Mouse (Mus musculus) lung, postnatal 14 days (tissue): ENCODE results near the gene 4930432M17Rik.

Experiments
- DNase-seq: peaks from one replicate; pipeline ENCODE4 v3.0.0; 2021

Gene 4930432M17Rik

GRCm38 (mm10) chr3:121670462-121670861 is at the start of gene 4930432M17Rik:
TSS of gene 4930432M17Rik (plus strand) at chr3:121670762.
- no peak for DNase-seq

GRCm38 (mm10) chr3:121625662-121626061 is 44.9 kb upstream of the 4930432M17Rik start:
- no peak for DNase-seq

DNA sequence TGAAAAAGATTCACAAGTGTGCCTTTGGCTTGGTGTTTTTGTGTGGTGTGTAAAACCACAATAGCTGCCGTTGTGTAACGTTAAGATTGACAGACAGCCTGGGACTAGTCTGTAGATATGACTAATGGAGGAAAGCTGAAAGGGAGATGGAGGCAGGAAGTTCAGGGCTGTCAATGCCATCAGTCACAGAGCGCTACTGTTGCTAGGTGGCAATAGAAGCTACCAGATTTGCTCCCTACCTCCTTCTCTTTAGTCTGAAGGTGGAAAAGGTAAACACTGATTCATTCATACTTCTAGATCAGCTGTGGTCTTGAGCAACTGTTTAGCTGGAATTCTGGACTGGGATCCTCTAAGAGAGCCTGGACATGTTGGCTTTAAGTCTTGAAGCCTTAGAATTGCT is 44.3 kb upstream of the 4930432M17Rik start:
- no peak for DNase-seq

DNA sequence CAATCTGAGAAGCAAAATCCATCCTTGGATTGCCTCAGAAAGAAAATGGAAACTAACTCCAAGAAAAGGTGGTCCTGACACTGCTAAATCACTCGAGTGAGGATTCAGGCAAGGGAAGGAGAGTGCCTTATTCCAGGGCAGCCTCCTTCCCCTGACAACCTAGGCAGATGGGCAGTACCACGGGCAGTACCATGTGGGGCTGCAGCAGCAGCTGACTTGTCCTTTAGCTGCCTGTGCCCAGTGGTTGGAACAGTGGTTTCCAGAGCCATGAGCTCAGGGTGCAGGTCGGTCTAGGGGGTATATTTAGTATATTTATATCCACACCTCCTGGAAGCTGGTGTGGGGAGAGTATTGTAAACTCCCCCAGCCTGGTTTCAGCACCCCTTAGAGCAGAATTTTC is 42.3 kb upstream of the 4930432M17Rik start:
- no peak for DNase-seq

- DNase-seq = no peak
Observed at GRCm38 (mm10) chr3:121630626-121631025, 39.9 kb upstream of the 4930432M17Rik start.

DNA sequence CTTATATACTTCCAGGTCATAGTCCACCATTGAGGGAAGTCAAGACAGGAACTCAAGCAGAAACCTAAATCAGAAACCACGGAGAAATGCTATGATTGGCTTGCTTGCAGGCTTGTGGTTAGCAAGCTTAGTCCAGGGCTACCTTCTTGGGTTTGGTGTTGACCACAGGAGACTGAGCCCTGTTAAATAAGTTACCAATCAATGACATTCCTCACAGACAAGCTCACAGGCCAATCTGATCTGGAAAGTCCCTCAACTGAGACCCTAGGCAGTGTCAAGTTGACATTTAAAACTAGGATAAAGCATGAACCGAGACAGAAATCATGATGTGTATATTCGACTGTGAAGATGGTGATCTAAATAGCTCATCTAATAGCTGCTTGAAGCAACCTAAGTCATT is 35.6 kb upstream of the 4930432M17Rik start:
- no peak for DNase-seq

GRCm38 (mm10) chr3:121635505-121635904 is 35.1 kb upstream of the 4930432M17Rik start:
- peak; percentile 74 for DNase-seq

DNA sequence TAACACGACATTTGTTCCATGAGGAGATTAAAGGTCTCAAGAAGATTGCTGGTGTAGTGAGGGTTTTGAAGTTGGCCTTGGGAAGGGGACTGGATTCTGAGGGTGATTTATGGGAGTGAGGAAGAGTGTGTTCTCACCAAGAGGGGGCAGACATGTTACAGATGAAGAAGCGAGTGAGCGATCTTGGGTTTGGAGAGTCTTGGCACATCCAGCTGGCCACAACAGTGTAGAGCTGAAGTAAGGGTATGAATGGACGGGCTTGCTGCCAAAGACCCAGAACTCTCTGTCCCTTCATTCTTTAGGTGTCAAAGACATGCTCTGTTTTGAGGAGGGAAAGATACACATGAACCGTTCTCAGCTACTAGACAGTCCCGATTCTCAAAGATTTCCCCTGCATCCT is 34.2 kb upstream of the 4930432M17Rik start:
- peak; percentile 83 for DNase-seq

- DNase-seq = no peak
Observed at GRCm38 (mm10) chr3:121636748-121637147, 33.8 kb upstream of the 4930432M17Rik start.

GRCm38 (mm10) chr3:121637792-121638191 is 32.8 kb upstream of the 4930432M17Rik start:
- DNase-seq = no peak

- DNase-seq = no peak
Observed at GRCm38 (mm10) chr3:121638241-121638640, 32.3 kb upstream of the 4930432M17Rik start.

GRCm38 (mm10) chr3:121640611-121641010 is 30.0 kb upstream of the 4930432M17Rik start:
- DNase-seq = no peak

GRCm38 (mm10) chr3:121643236-121643635 is 27.3 kb upstream of the 4930432M17Rik start:
- DNase-seq = peak; percentile 40

DNA sequence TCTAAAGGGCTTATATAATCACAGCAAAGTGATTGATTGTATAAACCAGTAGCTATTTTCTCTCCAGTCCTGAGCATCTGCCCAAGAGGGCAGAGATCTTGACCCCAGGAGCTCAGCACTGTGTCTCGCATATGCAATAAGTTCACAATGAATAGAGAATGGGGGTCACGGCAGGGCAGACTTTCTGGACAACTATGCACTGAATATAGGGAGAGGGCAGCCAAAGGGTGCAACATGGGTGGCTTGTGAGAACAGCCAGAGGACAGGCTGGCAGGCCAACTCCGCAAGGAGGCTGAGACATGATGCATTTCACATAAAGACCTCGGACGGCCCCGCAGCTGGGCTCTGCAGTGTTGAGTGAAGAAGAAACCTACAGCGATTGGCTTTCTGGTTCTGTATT is 25.1 kb upstream of the 4930432M17Rik start:
- DNase-seq = peak; percentile 43

- DNase-seq = peak; percentile 27
Observed at GRCm38 (mm10) chr3:121646364-121647048, 24.1 kb upstream of the 4930432M17Rik start.

GRCm38 (mm10) chr3:121648238-121648778 is 22.3 kb upstream of the 4930432M17Rik start:
- no peak for DNase-seq

DNA sequence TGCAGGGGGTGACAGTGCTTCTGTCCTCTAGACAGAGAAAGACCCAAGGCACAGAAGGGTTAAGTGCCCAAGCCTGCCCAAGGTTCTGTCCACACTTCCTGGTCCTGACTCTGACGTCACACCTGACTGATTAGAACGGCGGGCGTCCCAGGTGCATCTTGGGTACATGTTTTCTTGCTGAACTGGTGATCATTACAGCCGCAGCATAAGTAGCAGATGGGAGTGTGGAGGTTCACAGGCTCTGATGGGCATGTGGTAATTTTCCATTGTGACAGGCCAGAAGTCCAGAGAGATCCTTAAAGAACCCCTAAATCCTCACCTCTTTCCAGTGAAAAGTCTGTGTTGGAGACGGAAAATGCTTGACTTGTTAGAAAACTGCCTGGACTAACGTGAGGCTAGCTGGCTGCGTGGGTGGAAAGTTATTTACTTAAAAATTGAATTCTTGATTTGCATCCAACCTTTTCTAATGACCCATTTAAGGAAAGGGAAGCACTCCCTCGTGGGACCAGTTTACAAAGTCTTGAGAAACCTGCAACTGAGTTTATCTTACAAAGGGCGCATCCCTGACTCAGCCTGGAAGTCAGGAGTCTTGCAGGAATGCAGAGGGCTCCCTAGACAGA is 20.4 kb upstream of the 4930432M17Rik start:
- DNase-seq = peak; percentile 36

DNA sequence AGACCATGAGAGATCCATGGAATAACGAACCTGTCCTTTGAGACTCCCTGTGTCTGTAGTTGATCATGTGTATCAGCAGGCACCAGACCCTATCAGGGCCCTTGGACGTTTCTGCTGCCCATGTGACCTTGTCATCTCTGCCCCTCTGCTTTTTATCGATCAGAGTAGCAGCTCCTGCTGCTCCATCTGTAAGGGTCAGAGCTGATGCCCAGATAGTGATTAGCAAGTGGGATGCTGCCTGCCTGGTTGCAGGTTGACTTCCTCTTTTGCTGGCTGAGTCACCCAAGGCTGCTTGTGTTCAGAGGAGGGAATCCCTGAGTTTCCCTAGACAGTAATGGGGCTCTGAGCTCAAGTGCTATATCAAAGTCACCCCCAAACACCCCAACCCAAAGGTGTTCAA is 18.9 kb upstream of the 4930432M17Rik start:
- no peak for DNase-seq

GRCm38 (mm10) chr3:121652186-121652585 is 18.4 kb upstream of the 4930432M17Rik start:
- DNase-seq = no peak

GRCm38 (mm10) chr3:121656922-121657321 is 13.6 kb upstream of the 4930432M17Rik start:
- DNase-seq = no peak

DNA sequence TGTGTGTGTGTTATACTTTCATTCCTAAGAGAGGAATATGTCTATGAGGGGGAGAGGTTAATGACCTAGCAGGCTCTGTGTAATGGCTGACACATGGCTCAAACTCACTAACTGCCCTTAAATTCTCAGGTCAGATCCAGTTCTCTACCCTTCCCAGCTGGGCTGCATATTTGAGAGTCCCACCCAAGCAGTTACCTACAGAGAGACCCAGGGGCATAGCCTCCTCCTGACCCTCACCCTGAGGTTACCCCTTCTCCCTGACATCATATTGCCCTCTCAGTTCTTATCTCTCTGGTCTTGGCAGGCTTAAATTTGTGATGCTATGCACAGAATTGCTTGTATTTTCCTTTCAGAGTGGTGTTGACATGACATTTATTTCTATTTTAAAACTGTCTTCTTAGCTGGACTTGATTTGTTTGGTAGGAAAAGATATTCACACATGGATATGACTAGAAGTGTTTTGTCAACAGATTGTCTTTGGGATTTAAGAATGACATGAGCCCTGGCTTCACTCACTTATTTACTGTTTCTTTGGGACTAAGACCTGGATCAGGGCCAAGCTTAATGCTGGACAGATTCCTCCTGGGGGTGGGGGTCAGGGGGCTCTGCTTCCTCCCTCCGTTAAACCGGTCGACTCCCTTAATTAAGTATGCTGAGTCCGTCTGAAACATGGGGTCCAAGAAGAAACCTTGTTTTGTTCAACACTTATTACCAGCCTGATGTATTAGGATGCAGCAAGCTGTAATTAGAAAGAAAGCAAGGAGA is 7.7 kb upstream of the 4930432M17Rik start:
- DNase-seq = no peak

DNA sequence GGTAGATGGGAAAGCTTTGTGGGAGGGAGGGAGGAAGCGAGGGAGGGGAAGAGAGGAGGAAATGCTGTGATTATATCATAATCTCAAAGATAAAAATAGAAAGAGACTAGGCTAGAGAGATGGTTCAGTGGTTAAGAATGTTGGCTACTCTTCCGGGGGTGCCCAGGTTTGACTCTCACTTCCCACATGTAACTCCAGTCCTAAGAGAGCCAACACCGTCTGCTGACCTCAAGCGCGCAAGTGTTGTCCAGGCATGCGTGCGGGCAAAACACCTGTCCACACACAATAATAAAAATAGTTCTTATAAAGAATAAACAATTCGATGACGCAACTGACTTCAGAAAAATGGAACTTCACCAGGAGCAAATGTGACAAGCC is 7.1 kb upstream of the 4930432M17Rik start:
- DNase-seq = no peak

DNA sequence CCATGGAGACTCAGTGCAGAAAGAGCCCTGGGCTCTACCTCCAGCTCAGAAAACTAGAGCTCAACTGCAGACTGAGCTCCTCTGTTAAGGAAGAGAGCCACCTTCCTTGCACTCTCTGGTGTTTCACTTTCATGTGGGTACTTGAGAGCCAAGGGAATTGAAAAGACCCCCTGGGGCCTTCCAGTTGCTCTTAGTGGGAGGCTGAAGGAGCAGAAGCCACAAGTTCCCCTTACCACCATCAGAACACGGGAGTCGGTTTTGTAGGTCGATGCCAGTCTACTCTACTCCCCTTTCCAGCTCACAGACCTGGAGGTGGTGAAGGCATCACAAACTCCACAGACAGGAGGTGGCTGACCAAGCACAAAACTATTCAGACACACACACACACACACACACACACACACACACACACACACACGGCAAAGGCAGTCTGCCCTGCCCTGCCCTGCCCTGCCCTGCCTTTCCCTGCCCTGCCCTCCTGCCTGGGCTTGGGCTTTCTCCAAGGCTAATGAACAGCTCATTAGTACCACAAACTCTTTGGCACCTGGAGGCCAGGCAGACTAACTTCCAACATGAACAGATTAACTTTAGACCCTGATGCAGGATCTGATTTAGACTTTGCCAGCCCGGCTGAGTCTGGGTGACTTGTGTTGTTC is 1.7 kb downstream of the 4930432M17Rik start:
- no peak for DNase-seq
